Mouse (Mus musculus): ENCODE measurements around the gene Defa35. TPM values are rescaled to one million over a fixed set of nuclear protein-coding genes. Genes with fewer than 3 reads are reported as not detected.

Defa35 gene
- polyA plus RNA-seq (2012; rRNA removed): not detected in 2 replicates

GRCm38 (mm10) chr8:21064738-21065137, at the start of gene Defa35:
Gene Defa35 (plus strand): TSS chr8:21065038.

GRCm38 (mm10) chr8:21025245-21025644, 39.6 kb upstream of the Defa35 start, which contains the start of gene Defa21:
Gene Defa21 (plus strand): TSS chr8:21025545.

GRCm38 (mm10) chr8:21054747-21055146, 10.1 kb upstream of the Defa35 start, which contains the start of gene Defa23:
Gene Defa23 (plus strand): TSS chr8:21055047.

GRCm38 (mm10) chr8:21084142-21084541, 19.3 kb downstream of the Defa35 start, which contains the start of gene Defa25:
Gene Defa25 (plus strand): TSS chr8:21084442.

GRCm38 (mm10) chr8:21095950-21096349, 31.1 kb downstream of the Defa35 start, which contains the start of gene Gm14851:
Gene Gm14851 (minus strand): TSS chr8:21096050.

Other genes starting within 250 kb of the Defa35 start
- gene Defb33, start 172.4 kb upstream of the Defa35 start, polyA plus RNA-seq (2012; rRNA removed): not detected in 2 replicates
- gene Gm15056, start 162.4 kb upstream of the Defa35 start, polyA plus RNA-seq (2012; rRNA removed): not detected in 2 replicates
- not detected in 2 replicates for gene Gm6040, start 143.0 kb upstream of the Defa35 start, polyA plus RNA-seq (2012; rRNA removed)
- gene AY761185, start 120.3 kb upstream of the Defa35 start, polyA plus RNA-seq (2012; rRNA removed): not detected in 2 replicates
- not detected in 2 replicates for gene Defa21, start 39.5 kb upstream of the Defa35 start, polyA plus RNA-seq (2012; rRNA removed)
- gene Defa23, start 10.0 kb upstream of the Defa35 start, polyA plus RNA-seq (2012; rRNA removed): not detected in 2 replicates
- not detected in 2 replicates for gene Defa25, start 19.4 kb downstream of the Defa35 start, polyA plus RNA-seq (2012; rRNA removed)
- not detected in 2 replicates for gene Gm14851, start 31.0 kb downstream of the Defa35 start, polyA plus RNA-seq (2012; rRNA removed)
- gene Defa30, start 69.6 kb downstream of the Defa35 start, polyA plus RNA-seq (2012; rRNA removed): not detected in 2 replicates
- not detected in 2 replicates for gene Defa22, start 97.2 kb downstream of the Defa35 start, polyA plus RNA-seq (2012; rRNA removed)
- not detected in 2 replicates for gene Defa31, start 126.6 kb downstream of the Defa35 start, polyA plus RNA-seq (2012; rRNA removed)
- gene Gm15293, start 136.5 kb downstream of the Defa35 start, polyA plus RNA-seq (2012; rRNA removed): not detected in 2 replicates
- gene Gm15292, start 184.7 kb downstream of the Defa35 start, polyA plus RNA-seq (2012; rRNA removed): not detected in 2 replicates